Mouse (Mus musculus) myocyte (in vitro differentiated cells): ENCODE results near the gene Ephb3.

Experiments used
- CEBPB ChIP-seq: IDR thresholded peaks from 2 replicates; pipeline ENCODE4 v1.6.1; 2011; ENCODE audit warnings: mild to moderate bottlenecking, moderate library complexity; ENCODE audit not compliant: poor library complexity, insufficient read depth, severe bottlenecking
- E2F4 ChIP-seq: IDR thresholded peaks from one replicate; pipeline ENCODE4 v1.6.1; 2011; ENCODE audit warnings: mild to moderate bottlenecking, control low read depth, moderate library complexity; ENCODE audit not compliant: insufficient read depth
- MAX ChIP-seq: IDR thresholded peaks from one replicate; pipeline ENCODE4 v1.6.1; 2011; ENCODE audit warnings: low read depth, mild to moderate bottlenecking, control low read depth
- MYOD1 ChIP-seq, 3 experiments: IDR thresholded peaks; one replicate each; pipeline ENCODE4 v1.6.1; 2011; ENCODE audit warnings: control low read depth in 2 of 3, low read depth in 2 of 3, mild to moderate bottlenecking in 2 of 3, moderate library complexity in 1 of 3; ENCODE audit not compliant: insufficient read length in 2 of 3, control insufficient read depth in 1 of 3
- MYOG ChIP-seq, 3 experiments: IDR thresholded peaks; one replicate each; pipeline ENCODE4 v1.6.1; 2011; ENCODE audit warnings: control low read depth in 2 of 3, low read depth in 2 of 3, mild to moderate bottlenecking in 2 of 3; ENCODE audit not compliant: insufficient read length in 2 of 3, control insufficient read depth in 1 of 3, insufficient read depth in 1 of 3
- POLR2A ChIP-seq: IDR thresholded peaks from one replicate; pipeline ENCODE4 v1.6.1; 2011; ENCODE audit warnings: low read depth, mild to moderate bottlenecking, control low read depth, moderate library complexity; ENCODE audit not compliant: insufficient read length
- POLR2AphosphoS2 ChIP-seq: IDR thresholded peaks from one replicate; pipeline ENCODE4 v1.6.1; 2011; ENCODE audit warnings: low read depth, control low read depth; ENCODE audit not compliant: insufficient read length
- REST ChIP-seq: IDR thresholded peaks from one replicate; pipeline ENCODE4 v1.6.1; 2011; ENCODE audit warnings: mild to moderate bottlenecking, control low read depth, moderate library complexity; ENCODE audit not compliant: insufficient read depth, insufficient read length
- SRF ChIP-seq: IDR thresholded peaks from one replicate; pipeline ENCODE4 v1.6.1; 2011; ENCODE audit warnings: low read depth; ENCODE audit not compliant: control insufficient read depth, insufficient read length
- TCF12 ChIP-seq: IDR thresholded peaks from one replicate; pipeline ENCODE4 v1.6.1; 2011; ENCODE audit warnings: mild to moderate bottlenecking, control low read depth; ENCODE audit not compliant: poor library complexity, insufficient read depth, severe bottlenecking
- TCF3 ChIP-seq: IDR thresholded peaks from one replicate; pipeline ENCODE4 v1.6.1; 2011; ENCODE audit warnings: low read depth, control low read depth; ENCODE audit not compliant: insufficient read length
- USF1 ChIP-seq: IDR thresholded peaks from one replicate; pipeline ENCODE4 v1.6.1; 2011; ENCODE audit warnings: low read depth, mild to moderate bottlenecking, control low read depth, moderate library complexity

GRCm38 (mm10) chr16:21192509-21193354 is 11.8 kb upstream of the Ephb3 start:
- TF ChIP-seq POLR2A (no peak), CEBPB (no peak), TCF3 (no peak), MAX (no peak), POLR2AphosphoS2 (no peak), USF1 (no peak), MYOD1 (IDR thresholded peaks at IDR 0.05; ENCODE audit: control insufficient read depth in 1 of 3, insufficient read length in 2 of 3, low read depth in 2 of 3) (no peak), MYOG (IDR thresholded peaks at IDR 0.05; ENCODE audit: control insufficient read depth in 1 of 3, insufficient read depth in 1 of 3, insufficient read length in 2 of 3, low read depth in 2 of 3) (no peak), TCF12 (no peak), E2F4 (no peak), REST (no peak), SRF (no peak)
